Mouse (Mus musculus) hindlimb bud, embryonic 11.5 days (tissue): ENCODE data around the gene 4930451I11Rik.
A peak's percentile ranks its signal among the peaks of the same experiment; 100 is the strongest.

Experiments used
- DNase-seq: peaks from one replicate; pipeline ENCODE4 v3.0.0-alpha.2; 2012; ENCODE audit warnings: low read depth, low spot score; ENCODE audit errors: extremely low spot score

4930451I11Rik gene

DNA sequence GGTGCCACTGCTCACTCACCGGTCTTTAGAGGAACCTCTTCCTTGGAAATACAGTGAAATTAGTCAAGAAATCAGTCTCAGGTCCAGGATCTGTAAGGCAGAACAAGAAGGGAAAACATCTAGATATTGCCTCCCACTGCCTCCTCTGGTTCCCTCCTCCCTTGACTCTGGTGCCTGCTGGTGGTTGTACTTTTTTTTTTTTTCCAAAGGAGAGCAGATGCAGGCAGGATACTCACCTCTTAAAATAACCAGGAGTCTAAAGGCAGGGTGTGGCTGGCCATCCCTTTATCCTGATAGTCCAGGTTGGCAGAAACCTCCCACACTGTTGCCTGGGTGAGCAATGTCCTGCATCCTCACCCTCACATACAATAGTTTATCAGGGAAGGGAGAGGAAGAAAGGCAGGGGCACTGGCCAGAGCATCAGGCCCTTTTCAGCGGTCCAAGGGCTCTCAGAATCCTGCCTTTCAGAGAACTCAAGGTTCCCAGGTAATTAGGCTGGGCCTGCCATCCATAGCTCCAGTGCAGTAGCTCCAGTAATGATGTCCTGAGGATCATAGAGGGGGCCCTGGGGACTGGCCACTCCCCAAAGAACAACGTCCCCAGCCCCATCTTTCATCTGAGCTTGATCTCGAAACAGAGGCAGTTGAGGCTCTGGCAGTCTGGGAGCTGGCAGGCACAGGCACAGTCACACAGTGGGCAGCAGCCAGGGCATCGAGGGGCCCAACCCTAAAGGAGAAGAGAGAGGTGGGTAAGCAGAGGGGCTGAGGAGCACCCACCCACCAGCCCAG lies 31.0 kb downstream of the 4930451I11Rik start:
- no peak for DNase-seq

DNA sequence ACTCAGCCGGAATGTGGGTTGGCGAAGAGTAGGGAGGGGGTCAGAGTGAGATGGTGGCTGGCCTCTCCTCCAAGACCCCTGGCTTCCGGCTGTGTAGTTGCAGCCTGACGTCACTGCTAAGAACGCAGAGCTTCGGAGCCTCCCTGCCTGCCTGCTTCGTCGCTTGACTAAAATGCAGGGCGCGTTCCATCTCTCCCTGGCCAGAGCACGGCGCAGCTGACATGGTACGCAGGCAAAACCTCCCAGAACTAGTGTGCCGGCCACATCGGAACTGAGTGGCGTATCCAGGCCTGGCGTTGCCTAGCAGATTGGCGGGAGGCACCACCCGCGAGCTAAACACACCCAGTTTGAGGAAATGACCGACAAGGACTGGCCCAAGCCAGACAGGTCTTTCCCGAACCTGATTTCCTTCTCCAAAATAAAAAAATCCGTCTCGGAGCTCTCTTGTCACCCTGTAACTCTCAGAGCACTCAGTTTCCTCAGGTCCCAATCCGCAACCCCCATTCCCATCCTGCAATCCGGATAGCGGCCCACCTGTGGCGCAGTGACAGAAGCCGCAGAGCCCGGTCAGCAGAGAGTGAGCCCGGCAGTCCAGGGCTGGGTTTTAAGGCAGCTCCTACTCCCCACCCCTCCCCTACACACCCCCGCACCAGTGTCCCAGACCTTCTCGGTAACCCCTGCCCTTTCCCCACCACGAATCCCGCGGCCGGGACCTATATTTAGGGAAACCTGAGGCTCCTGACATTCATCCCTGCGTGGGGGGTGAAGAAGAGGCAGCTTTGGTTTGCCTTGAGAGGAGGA lies 31.8 kb downstream of the 4930451I11Rik start:
- DNase-seq: peak; percentile 60

DNA sequence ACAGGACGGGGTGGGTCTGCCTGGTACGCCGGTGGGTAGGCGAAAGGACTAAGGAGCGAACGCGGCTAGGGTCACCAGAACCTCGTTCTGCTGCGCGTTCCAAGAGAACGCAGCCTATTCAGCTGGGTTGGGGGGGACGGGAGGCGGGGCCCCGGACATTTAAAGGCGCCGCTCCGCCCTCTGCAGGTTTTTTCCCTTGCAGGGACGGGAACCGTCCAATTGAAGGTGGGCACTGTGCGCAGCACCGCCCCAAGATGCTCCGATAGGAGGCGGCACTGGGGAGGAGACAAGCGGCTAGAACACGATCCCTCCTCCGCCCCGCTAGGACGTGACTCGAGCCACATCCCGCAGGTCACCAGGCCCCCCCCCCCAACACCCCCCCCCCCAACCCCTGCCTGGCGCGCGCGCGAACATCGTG lies 32.4 kb downstream of the 4930451I11Rik start:
- peak; percentile 89 for DNase-seq

DNA sequence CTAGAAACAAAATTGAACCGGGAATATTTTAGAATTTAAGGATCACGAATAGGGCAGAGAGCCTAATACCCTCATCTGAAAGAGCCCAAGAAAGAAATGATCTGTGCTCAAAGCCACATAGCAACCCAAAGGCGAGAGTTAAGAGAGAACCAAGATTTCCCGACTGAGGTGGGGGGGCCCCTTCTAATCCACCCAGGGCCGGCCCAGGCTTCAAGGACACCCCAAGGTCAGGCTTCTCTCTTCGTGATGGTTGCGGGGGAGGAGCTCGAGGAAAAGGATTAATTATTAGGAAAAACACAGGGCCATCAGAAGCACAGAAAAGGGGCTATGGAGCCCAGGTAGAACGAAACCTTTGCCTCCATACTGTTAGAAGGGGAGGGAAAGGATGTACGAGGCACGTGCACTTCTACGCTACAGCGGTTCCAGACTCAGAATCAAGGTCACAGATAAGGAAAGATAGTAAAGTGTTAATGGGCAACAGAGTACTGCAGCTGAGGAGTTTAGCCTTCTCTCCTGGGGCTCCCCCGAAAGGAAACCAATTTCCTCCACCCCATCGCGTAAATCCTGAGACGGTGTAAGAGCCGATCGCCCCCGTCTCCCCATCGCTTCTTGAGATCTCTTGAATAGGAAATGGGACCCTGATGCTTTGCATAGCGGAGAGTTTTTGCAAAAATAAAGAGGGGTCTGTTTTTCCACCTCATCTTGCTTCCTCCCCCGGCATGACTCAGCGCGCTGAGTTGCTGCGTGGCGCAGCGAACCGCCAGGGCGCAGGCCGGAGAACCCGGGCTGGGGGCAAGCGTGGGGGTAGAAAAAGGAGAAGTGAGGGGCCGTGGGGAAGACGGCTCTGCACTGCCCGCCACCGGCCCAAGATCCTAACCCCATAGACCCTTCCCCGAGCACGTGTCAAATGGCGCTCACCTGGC lies 33.1 kb downstream of the 4930451I11Rik start:
- DNase-seq: no peak

DNA sequence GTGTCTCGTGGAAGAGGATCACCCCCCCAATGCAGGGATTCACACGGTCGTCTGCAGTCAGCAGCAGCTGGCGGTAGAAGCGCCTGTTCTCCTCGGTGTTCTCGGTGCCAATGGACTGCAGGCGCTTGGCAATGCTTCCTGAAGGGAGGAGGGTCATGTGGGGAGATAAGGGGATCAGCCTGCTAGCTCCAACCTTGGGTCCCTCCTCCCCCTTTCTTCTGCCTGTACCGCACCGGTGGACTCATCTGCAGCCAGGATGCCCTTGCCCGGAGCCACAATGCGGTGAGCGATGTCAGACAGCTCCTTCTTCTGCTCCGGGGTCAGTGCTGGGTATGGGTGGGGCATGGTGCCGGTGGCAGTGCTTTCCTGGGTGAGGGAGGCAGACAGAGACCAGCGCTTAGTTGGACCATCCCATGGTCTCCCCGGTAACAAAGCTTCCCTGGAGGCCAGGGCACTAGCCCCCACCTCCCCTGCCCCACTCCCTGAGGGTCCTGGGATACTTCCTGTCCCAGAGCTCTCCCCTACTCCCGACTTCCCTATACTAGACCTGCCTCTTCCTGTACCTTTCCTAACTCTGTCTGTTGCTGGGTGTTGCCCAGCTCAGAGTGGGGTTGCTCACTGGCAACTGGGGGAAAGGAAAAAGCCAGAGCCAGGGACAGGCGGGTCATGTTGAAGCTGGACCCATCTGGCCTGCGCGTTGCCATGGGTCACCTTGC lies 33.9 kb downstream of the 4930451I11Rik start, which contains the start of gene Fam57b:
Gene Fam57b (plus strand): TSS at position 258 of the 716 bp plus-strand sequence.
- DNase-seq: no peak

DNA sequence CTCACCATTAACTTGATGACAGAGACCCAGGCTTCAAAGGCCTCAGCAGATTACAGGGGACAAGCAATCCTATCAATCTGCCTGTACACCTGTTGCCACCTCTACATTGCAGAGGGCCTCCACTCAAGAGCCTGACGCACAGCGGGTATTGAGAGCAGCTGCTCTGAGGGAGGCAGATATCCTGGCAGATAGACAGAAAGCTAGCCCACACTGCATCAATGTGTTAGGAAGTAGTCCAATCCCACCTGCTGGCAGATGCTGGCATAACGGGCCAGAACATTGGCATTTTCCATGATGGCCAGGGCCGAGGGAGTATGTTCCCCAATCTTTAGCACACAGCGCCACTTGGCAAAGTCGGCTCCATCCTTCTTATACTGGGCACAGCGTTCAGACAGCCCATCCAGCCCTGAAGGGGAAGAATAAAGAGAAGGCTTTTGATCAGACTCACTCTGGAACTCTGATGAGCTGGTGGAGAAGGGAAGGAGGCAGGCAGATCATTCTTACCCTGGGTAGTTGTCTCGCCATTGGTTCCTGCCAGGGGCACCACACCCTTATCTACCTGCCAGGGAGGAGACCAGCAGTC lies 35.0 kb downstream of the 4930451I11Rik start:
- DNase-seq: no peak

DNA sequence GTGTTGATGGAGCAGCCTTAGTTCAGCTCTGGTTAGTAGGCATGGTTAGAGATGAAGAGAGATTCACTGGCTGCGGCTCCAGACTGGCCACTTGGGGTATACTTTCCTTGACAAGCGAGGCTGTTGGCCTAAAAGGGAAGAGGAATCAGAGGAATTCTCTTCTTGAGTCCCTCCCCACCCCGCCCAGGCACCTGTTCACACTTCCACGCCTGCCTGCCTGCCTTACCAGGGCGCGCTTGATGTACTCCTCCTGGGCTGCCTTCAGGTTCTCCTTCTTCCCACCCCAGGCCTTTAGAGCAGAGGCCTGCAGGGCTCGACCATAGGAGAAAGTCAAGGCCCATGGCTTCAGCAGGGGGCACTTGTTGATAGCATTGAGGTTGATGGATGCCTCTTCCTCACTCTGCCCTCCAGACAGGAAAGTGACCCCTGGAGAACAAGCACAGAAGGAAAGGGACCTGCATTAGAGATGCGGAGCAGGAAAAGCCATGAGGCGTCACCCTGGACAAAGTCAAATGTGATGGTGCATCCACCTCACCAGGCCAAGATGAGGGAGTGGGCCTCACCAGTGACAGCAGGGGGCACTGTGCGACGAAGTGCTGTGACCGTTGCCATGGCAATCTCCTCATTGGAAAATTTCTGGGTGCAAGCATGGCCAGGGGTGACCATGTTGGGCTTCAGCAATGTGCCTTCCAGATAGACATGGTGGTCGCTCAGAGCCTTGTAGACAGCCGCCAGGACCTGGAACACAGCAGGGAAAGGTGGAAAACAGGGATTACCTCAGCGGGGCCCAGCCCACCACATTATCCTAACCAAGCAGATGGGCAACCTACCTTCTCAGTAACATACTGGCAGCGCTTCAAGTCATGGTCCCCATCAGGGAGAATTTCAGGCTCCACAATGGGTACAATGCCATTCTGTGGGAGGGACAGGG lies 35.8 kb downstream of the 4930451I11Rik start:
- DNase-seq: no peak

DNA sequence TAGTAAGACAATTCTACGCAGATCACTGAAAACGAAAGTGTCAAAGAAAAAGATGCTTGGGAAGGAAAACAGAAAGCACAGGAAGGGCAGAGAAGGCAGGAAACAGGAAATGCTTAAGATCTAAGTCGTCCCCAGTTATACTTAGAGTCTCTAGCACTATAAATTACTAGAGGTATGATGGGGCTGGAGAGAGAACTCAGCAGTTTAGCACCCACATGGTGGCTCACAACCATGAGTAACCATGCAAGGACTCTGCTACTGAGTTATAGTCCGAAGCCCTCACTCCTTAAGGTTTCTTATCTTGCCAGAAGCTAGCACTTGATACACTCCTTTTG lies 37.2 kb downstream of the 4930451I11Rik start:
- DNase-seq: no peak

DNA sequence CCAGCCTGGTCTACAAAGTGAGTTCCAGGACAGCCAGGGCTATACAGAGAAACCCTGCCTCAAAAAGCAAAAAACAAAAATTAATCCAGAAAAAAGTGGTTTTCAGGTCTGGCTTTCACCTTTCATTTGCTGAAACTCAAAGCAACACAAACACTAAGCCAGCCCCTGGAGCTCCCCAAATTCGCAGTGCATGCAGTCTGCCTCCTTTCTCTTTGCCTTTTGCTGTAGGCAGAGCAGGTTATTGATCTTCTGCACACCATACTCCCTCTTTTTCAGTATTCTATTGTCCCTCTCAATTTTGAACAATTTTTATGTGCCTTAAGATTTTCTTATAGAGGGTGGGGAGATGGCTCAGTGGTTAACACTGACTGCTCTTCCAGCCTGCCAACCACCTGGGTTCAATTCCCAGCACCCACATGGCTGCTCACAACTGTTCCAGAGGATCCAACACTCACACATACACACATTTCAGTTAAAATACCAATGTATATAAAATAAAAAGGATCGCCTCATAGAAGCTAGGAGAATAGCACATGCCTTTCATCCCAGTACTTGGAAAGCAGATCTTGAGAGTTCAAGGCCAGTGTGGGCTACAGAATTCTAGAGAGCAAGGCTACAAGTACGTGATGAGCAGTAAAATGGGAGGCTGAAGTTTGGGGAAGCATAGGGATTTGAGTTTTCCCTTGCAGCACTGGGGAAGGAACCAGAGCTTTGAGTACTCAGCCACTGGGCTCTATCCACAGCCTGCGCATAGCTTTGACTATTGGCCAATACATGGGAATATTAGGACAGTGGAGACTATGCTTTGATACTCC lies 37.8 kb downstream of the 4930451I11Rik start:
- no peak for DNase-seq

DNA sequence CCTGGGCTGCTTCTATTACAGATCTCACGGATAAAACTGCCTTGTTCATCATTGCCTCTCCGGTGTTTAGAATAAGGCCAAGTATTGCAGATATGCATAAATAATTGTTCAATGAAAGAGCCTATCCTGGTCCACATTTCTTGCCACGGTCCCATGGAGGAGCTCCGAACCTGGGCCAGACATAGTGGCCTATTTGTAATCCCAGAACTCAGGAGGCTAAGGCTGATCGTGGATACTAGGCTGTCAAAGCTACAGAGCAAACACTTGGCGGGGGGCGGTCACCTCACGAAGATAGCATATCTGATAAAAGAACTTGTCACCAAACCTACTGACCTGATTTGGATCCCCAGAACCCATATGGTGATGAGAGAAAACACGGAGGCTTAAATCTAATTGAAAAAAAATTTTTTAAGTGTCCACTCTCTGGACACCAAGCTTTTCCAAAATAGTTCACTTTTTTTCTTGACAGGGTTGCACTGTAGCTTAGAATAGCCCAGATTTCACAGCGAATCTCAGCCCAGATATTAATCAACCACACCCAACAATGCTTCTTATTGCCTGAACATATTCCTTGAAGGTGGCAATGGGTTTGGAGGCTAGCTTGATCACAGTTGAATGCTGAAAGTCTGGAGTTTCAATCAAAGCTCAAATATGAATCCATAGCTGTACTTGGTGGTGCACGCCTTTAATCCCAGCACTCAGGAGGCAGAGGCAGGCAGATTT lies 38.6 kb downstream of the 4930451I11Rik start:
- DNase-seq: no peak

DNA sequence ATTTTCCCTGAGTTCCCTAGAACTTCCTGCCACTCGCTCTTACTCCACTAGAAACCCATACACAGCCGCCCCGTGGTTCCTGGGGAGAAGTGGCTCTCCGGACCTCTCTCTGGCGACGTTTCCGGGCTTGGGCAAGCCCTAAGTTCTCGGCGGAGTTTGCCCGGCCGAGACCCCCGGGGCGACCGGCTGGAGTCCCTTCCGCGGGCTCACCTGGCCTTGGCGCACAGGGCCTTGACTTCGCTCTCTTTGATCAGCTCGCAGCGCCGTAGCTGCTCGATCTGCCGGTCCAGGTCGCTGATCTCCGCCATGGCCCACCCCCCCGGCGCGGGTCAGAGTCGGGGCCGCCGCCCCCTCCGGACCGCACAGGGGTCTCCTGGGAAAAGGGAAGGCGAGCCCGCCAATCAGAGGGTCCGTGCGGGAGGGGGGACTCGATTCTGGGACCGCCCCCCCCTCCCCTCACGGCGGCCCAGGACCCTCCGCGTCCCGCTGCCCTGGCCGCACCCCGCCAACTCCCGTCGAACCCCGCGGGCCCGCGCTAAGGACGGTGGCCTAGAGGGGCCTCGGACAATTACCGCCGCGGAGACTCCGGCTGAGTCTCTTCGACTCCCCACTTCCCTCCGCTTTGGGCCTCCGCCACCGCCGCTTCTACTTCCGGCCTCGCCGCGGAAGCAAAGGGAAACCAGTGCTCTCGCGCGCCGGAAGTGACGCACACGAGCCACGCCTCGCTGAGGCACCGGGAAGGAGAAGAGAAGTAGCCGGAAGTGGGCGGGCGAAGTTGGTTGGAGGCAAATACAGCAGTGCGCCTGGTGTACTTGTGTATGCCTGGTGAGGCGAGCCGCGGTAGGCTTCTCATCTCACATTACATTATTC lies 39.4 kb downstream of the 4930451I11Rik start, which contains the start of gene Ppp4c:
Gene Ppp4c (minus strand): TSS at position 646 of the 870 bp plus-strand sequence.
- peak; percentile 78 for DNase-seq

DNA sequence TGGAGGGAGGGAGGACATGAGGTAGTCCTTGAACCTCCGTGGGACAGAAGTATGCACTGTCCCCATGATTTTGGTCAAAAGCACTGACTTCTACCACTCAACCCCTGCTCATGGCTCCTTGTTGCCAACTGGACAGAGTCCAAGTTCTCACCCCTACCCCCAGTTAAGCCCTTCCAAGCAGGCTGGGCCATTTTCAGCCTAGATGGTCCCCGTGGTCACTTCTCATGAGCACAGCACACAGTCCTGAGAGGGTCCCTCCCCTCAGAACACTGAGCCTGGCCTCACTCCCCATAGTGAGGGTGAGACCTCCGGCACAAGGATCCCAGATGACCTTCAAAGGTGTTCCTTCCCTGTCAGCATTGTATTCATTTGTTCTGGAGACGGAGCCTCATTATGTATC lies 42.3 kb downstream of the 4930451I11Rik start:
- DNase-seq: no peak

DNA sequence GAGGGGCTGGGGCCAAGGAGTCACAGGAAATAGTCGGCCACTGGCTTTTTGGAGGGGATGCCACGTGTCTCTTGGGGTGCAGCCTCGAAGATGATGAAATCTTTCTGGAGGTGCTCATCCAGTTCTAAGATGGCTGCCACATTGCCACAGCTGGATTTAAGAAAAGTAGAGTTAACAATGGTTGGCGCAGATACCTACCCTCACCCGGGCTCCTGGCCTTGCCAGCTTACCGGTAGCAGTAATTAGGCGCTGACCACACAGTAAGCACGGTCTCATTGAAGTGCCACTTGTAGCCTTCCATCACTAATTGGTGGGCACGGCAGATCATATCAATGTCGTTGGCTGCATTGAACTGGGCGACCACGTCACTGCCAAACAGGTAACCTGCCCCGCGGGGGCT lies 45.3 kb downstream of the 4930451I11Rik start:
- no peak for DNase-seq

DNA sequence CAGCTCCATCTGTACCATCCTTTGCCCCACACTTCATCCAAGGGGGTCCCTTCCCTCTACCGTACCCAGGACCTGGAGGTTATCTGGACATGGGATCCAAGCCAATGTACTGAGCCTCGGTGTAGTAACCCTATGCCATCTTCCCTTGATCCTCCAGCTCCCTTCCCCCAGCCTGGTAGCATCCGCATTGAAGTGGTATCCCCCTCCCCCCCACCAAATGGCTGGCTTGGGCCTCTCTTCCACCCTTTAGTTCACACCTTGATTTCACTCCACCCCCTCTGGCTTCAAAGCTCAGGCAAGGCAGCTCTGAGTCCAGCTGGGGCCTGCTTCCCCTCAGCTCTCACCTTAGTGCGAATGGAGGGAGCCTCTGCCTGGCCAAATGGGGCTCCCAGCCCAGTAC lies 46.4 kb downstream of the 4930451I11Rik start:
- no peak for DNase-seq

DNA sequence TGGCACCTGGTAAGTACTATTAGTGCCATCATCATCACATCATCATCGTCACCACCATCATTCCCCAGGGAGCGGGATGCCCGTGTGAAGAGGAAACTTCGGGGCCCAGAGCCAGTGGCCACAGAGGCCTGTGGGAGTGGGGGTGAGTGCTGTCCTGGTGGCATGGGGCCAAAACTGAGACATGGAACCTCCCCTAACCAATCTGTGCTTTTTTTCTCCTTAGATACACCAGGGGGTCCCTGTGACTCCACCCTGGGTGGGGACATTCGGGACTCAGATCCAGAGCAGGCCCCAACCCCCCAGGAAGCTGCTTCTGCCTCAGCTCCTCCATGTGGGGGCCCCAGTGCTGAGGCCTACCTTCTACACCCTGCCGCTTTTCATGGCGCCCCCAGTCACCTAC lies 47.0 kb downstream of the 4930451I11Rik start:
- DNase-seq: no peak

DNA sequence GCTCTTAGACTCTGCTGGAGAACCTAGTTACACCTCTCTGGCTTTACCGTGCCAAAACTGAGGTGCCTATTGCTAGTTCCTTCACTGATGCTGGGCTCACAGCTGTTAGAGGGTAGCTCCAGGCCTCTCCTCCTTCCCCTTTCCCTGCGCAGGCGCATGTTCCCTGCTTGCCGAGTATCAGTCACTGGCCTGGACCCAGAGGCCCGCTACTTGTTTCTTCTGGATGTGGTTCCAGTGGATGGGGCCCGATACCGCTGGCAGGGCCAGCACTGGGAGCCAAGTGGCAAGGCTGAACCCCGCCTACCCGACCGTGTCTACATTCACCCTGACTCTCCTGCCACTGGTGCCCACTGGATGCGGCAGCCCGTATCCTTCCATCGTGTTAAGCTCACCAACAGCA lies 48.7 kb downstream of the 4930451I11Rik start:
- no peak for DNase-seq
